Mouse (Mus musculus): Measurements from ENCODE around the gene Dnah12.

DNA sequence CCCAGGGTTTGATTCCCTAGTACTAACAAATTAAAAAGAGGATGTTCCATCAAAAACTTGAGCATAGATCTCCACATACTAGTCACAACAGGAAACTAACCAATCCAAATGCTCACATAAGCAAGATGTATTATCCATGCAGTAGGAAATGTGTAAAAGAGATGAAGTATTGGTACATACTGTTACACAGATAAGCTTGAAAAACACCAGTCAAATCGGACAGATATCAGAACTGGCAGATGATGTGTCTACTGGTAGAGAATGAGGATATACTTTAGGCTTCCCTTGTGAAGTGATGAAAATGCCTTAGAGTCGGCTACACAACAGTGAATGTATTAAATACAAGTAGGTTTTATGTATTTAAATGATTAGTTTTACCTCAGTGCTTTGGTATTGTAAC is 30.6 kb upstream of the Dnah12 start:
- TF ChIP-seq CEBPB (IDR thresholded peaks at IDR 0.05; ENCODE audit: low read depth) (no peak), CTCF (IDR thresholded peaks at IDR 0.05; ENCODE audit: control insufficient read depth, insufficient read depth, insufficient read length) (no peak), MAX (IDR thresholded peaks at IDR 0.05) (no peak), MYOD1 (IDR thresholded peaks at IDR 0.05; ENCODE audit: control insufficient read depth, insufficient read length, low read depth) (no peak), FOSL1 (IDR thresholded peaks at IDR 0.05; ENCODE audit: insufficient read depth, low read length, poor library complexity, severe bottlenecking) (no peak), USF1 (IDR thresholded peaks at IDR 0.05; ENCODE audit: low read depth) (no peak), MYOG (IDR thresholded peaks at IDR 0.05; ENCODE audit: control insufficient read depth, extremely low read depth, insufficient read length) (no peak)

Measured in C2C12 (cell line).